Mouse (Mus musculus) gastrocnemius, adult 2 months (tissue): ENCODE data around the gene Mindy1. TPM values are rescaled to one million over a fixed set of nuclear protein-coding genes. Genes with fewer than 3 reads are reported as not detected.

Experiments
- DNase-seq: peaks from one replicate; pipeline ENCODE4 v3.0.0; 2022
- H3K27ac ChIP-seq: fragments of 200-600 bp; 2 replicates; pipeline ENCODE4 v1.8.1; 2022; ENCODE audit warnings: mild to moderate bottlenecking
- H3K4me3 ChIP-seq: fragments of 200-600 bp; 2 replicates; pipeline ENCODE4 v1.8.1; 2022; ENCODE audit warnings: mild to moderate bottlenecking, moderate library complexity
- CTCF ChIP-seq: fragments of 200-600 bp; IDR thresholded peaks from 2 replicates; pipeline ENCODE4 v1.8.1; 2022; ENCODE audit warnings: antibody characterized with exemption, mild to moderate bottlenecking, moderate library complexity
- intact Hi-C: fragments of 180-260 bp; cut with DNase I; formaldehyde crosslinking; loops from one replicate; pipeline ENCODE4 v1.15.1; 2025
- total RNA-seq, 2 experiments: library from RNA; stranded (reverse); gene quantifications; 2 replicates each; pipeline ENCODE4 v1.2.3; 2021

Mindy1 gene
- total RNA-seq, 2 experiments from 2014 or later = 23.9 to 26.4 TPM

- no peak for DNase-seq
- Histone ChIP-seq H3K27ac (no peak overlapping the region), H3K4me3 (no peak overlapping the region)
- intact Hi-C loops = loop anchor here (2.0 kb wide), 1 partner anchor 24 kb away; no protein-coding TSS in a partner anchor
- no peak for TF ChIP-seq CTCF
These were observed 29.4 kb downstream of the Mindy1 start for GRCm38 (mm10) chr3:95310496-95310895.

GRCm38 (mm10) chr3:95310968-95311882, 30.1 kb downstream of the Mindy1 start:
- Histone ChIP-seq H3K27ac (peak overlapping the region; percentile 9), H3K4me3 (no peak overlapping the region)
- DNase-seq = peak; percentile 72
- peak; percentile 73 for TF ChIP-seq CTCF
- intact Hi-C loops = loop anchor here (2.0 kb wide), 1 partner anchor 24 kb away; no protein-coding TSS in a partner anchor

- no peak for TF ChIP-seq CTCF
- peak; percentile 55 for DNase-seq
- peak overlapping the region; percentile 72 for H3K27ac ChIP-seq
- intact Hi-C loops = no loop called here
- H3K4me3 ChIP-seq = no peak overlapping the region
These were observed 31.5 kb downstream of the Mindy1 start for GRCm38 (mm10) chr3:95312623-95313022.

- Histone ChIP-seq H3K27ac (peak overlapping the region; percentile 31), H3K4me3 (no peak overlapping the region)
- intact Hi-C loops = no loop called here
- TF ChIP-seq CTCF = no peak
- DNase-seq = no peak
These were observed 32.3 kb downstream of the Mindy1 start for GRCm38 (mm10) chr3:95313476-95313875.

GRCm38 (mm10) chr3:95314075-95314474, 32.9 kb downstream of the Mindy1 start:
- Histone ChIP-seq H3K27ac (no peak overlapping the region), H3K4me3 (no peak overlapping the region)
- DNase-seq = no peak
- TF ChIP-seq CTCF = no peak
- intact Hi-C loops = no loop called here

GRCm38 (mm10) chr3:95314486-95315093, 33.4 kb downstream of the Mindy1 start, which contains the start of gene Cers2:
Cers2 (plus strand) TSS chr3:95314791.
- intact Hi-C loops = no loop called here
- DNase-seq = no peak
- no peak for TF ChIP-seq CTCF

GRCm38 (mm10) chr3:95315094-95315843, 34.1 kb downstream of the Mindy1 start:
- DNase-seq = peak; percentile 96
- Histone ChIP-seq H3K4me3 (peak overlapping the region; percentile 91), H3K27ac (peak overlapping the region; percentile 99)
- TF ChIP-seq CTCF = peak; percentile 47
- intact Hi-C loops = no loop called here

More at GRCm38 (mm10) chr3:95314486-95315093, 33.4 kb downstream of the Mindy1 start, which contains the start of gene Cers2:
- Histone ChIP-seq H3K27ac (peak within 1 kb of the TSS; percentile 99), H3K4me3 (peak within 1 kb of the TSS; percentile 91)

GRCm38 (mm10) chr3:95315844-95316550, 34.9 kb downstream of the Mindy1 start:
- intact Hi-C loops = no loop called here
- no peak for DNase-seq
- H3K27ac ChIP-seq = peak overlapping the region; percentile 99
- peak overlapping the region; percentile 91 for H3K4me3 ChIP-seq
- no peak for TF ChIP-seq CTCF

- TF ChIP-seq CTCF = peak; percentile 76
- DNase-seq = peak; percentile 81
- Histone ChIP-seq H3K4me3 (peak overlapping the region; percentile 46), H3K27ac (peak overlapping the region; percentile 99)
- intact Hi-C loops = no loop called here
These were observed 36.4 kb downstream of the Mindy1 start for GRCm38 (mm10) chr3:95317414-95318080.

GRCm38 (mm10) chr3:95318548-95318947, 37.4 kb downstream of the Mindy1 start:
- TF ChIP-seq CTCF = no peak
- intact Hi-C loops = no loop called here
- Histone ChIP-seq H3K4me3 (peak overlapping the region; percentile 46), H3K27ac (peak overlapping the region; percentile 99)
- peak; percentile 76 for DNase-seq

GRCm38 (mm10) chr3:95319110-95319509, 38.0 kb downstream of the Mindy1 start:
- intact Hi-C loops = no loop called here
- Histone ChIP-seq H3K27ac (peak overlapping the region; percentile 99), H3K4me3 (peak overlapping the region; percentile 40; the same call in 1 of the 2 replicates)
- no peak for TF ChIP-seq CTCF
- DNase-seq = no peak
